Mouse (Mus musculus): ENCODE measurements around the gene C1qtnf4.

DNA sequence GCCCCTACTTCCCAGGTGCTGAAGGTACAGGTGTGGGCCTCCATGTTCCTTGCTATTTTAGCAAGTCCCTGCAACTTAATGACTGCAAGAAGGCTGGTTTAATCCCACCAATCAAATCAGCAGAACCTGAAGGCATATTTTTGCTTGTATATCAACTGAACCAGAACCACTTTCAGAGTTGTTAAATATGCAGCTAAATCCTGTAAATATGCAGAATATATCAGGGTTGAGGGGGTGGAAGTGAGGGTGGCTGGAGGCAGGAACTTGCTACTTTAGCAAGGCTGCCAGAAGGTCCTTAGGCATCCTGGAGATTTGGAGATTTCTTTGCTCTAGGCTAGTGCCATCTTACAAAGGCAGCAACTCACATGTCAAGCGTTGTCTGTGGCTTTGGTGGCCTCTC, 29.9 kb downstream of the C1qtnf4 start:
- no peak for TF ChIP-seq CTCF (conservative IDR thresholded peaks at IDR 0.05 in 1 of 2, IDR thresholded peaks at IDR 0.05 in 1 of 2; ENCODE audit: low read depth in 2 of 2, low read length in 2 of 2)
- no peak for TF ChIP-seq JUND (conservative IDR thresholded peaks at IDR 0.05; ENCODE audit: low read depth, low read length)
- TF ChIP-seq E2F4 (IDR thresholded peaks at IDR 0.05; ENCODE audit: insufficient replicate concordance, low read depth, low read length) = no peak
